Mouse (Mus musculus): ENCODE measurements around the gene Xpo6.

- TF ChIP-seq CTCF (IDR thresholded peaks at IDR 0.05; ENCODE audit: low read depth) (no peak), EP300 (IDR thresholded peaks at IDR 0.05; ENCODE audit: low read depth) (no peak)
These were observed 32.2 kb upstream of the Xpo6 start for GRCm38 (mm10) chr7:126232345-126233071.
